Mouse (Mus musculus): ENCODE data around the gene Zbed6.

Zbed6 gene

GRCm38 (mm10) chr1:133661203-133661933 lies 683 bp upstream of the Zbed6 start, which contains the start of gene Gm38394:
Gm38394 (minus strand) TSS chr1:133661318.
- peak; percentile 86 for DNase-seq

DNA sequence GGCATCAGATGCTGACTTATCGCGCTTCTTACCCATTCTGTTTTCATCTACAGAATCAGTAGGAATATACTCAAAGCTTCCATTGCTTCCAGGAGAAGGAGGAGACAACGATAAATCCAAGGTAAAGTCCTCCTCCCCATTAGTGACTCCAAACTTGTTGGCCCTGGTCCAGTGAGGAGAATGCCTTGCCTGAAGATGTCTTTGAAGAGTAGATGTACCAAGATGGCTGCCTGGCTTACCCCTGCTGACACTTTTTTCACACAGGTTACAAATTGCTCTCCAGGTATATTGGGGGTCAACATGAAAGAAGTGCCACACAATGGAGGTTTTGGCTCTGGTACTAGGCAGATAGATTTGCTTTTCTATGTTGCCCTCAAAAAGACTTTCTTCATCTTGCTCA lies 1.8 kb downstream of the Zbed6 start:
- DNase-seq: no peak

GRCm38 (mm10) chr1:133656811-133657210 lies 3.9 kb downstream of the Zbed6 start:
- DNase-seq: no peak

DNA sequence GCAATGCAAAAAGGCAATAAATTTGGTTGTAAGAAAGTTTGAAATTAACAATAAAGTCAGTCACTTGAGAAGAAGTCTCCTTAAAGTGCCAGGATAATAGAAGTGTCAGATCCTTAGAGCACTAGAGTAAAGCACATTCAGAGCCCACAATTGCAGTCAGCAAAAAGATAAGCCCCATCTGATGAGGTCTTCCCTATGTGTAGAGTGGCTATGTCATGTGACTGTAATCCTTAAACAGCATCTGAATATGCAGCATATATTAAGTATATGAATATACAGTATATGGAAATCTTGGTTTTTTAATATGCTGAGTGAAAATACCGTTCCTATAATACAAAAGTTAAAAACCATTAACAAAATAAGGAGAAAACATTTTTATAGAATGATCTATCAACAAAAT lies 7.7 kb downstream of the Zbed6 start:
- no peak for DNase-seq

GRCm38 (mm10) chr1:133650288-133651055 lies 10.2 kb downstream of the Zbed6 start:
- no peak for DNase-seq

- DNase-seq: no peak
Measured at GRCm38 (mm10) chr1:133645652-133646051, 15.0 kb downstream of the Zbed6 start.

DNA sequence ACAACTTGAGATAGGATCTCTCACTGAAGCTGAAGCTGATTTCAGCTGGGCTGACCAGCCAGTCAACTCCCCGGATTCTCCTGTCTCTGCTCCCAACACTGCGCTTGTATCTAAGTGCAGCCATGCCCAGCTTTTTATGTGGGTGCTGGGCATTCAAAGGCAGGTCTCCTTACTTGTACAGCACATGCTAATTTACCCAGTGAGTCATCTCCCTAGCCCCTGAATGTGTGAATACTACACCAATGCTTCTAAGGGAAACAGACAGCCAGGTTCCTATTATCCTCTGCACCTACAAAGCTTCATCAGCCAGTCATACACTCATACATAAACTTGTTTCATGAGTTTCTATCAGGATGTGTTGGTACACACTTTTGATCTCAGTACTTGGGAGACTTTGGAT lies 19.5 kb downstream of the Zbed6 start:
- no peak for DNase-seq

DNA sequence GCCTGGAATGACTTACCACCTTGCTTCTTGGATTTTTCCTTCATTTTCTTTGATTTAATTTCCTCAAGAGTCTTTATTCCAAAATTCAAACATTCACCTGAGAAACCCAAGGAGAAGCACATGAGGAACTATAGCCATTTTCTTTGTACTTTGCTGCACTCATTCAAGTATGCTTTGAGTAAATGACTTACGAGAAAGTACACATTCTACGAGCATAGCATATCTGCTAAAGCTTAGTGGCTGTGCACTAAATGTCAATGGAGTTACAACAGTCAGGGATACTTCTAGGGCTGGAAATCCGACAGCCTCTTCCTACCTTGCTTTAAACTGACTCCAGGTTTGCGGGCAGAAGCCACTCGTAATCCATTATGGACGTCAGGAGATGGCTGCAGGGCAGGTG lies 22.2 kb downstream of the Zbed6 start:
- no peak for DNase-seq

DNA sequence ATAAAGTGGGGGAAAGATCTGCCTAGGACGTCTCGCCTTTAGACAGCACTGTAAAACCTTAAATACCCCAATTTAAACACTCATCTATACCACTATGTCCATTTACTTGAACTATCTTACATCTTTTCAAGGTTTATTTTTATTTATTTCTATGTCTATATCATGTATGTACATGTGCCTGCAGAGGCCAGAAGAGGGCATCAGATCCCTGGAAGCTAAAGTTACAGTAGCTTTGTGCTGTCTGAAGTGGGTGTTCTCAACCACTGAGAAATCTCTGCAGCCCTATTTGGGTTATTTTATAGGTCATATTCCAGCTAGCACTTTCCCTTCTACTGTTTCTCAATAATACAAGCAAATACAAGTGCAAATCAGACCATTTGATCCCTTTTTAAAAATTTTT lies 28.5 kb downstream of the Zbed6 start:
- DNase-seq: no peak

- DNase-seq: peak; percentile 27
Measured at GRCm38 (mm10) chr1:133625052-133625451, 35.6 kb downstream of the Zbed6 start.

DNA sequence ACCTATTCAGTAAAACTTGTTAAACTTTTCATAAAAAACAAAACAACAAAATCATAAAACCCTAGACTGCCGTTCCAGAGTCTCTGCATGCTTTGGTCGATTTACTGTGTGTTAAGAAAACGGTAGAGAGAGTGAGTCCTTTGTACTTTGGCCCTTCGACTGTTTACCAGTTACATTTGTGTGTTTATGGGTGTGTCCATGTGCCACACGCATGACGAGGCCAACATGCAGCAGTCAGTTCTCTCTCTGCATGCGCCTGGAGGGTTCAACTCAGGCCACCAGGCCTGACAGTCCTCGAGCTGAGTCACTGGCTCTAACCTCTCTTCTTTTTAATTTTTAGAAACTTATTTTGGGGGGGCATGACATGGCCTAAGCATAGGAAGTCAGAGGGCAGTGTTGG lies 42.4 kb downstream of the Zbed6 start:
- no peak for DNase-seq

DNA sequence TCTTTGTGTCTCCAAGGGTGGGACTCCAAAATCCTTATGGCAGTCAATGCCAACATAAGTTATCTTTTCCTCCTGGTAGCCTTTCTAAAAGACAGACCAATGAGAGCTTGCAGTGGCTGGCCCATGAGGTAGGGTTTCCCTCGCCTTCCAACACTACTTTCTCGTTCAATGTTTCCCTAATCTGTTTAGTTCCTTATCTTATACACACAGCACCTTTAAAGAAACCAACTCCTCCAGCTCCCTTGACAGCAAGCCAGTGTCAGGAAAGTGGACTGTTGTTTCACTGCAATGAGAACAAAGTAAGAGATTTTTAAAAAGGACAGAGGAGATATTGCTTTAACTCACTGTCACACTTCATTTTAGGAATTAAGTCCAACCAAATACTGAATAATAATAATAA lies 42.8 kb downstream of the Zbed6 start:
- no peak for DNase-seq

- DNase-seq: no peak
Measured at GRCm38 (mm10) chr1:133613817-133614216, 46.9 kb downstream of the Zbed6 start.

DNA sequence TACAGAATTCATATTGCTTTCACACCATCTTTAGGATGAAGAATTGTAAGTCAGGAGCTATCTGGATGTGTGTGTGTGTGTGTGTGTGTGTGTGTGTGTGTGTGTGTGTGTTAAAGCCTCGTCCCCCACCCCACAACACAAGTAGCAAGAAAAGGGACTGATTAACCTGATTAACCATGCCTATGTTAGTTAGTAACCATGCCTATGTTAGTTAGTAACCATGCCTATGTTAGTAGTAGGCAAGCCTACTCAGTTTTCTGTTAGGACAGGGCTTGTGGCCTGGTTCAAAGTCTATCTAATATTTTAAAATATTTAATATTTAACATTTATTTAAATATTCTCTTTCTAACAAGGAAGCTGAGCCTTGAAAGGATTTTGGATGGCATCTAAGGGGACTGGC lies 49.2 kb downstream of the Zbed6 start:
- DNase-seq: no peak

DNA sequence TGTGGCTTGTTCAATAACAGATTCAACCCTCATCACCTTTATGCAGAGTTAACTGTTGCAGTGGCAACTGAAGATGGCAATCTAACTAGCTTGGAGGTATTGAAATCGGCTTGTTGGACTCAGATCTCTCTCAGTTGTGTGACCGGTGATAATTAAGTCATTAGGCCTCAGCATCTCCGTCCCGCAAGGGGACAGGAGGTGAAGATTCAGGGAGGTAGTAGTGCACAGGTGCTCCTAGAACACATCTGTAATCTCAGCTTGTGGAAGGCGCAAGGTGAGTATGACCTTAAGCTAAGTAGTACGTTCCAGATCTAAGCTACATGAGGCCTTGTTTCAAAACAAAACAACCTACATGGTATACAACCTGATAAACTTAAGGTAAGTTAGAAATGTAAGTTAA lies 50.1 kb downstream of the Zbed6 start:
- DNase-seq: no peak

GRCm38 (mm10) chr1:133609771-133610502 lies 50.7 kb downstream of the Zbed6 start, which contains the start of gene Snrpe:
Snrpe (minus strand) TSS chr1:133610291.
- DNase-seq: peak; percentile 94

All from cerebellum, adult 11 months (tissue).